Mouse (Mus musculus) liver, postnatal 0 days (tissue): ENCODE measurements around the gene St6galnac3.

Experiments
- CTCF ChIP-seq: sonication (generic); IDR thresholded peaks from 2 replicates; pipeline ENCODE4 v1.5.1; 2016; ENCODE audit warnings: antibody characterized with exemption, low read depth
- EP300 ChIP-seq: IDR thresholded peaks from 2 replicates; pipeline ENCODE4 v1.6.1; 2016; ENCODE audit warnings: antibody characterized with exemption, low read depth, mild to moderate bottlenecking

GRCm38 (mm10) chr3:153453127-153454049 lies 271.6 kb downstream of the St6galnac3 start:
- TF ChIP-seq EP300 (no peak), CTCF (no peak)
